Comparison of ENCODE assay signal across 8 mouse cellular contexts in genomic region chr11:51261680-51262219, GRCm38 (mm10). TPM values are rescaled to one million over a fixed set of nuclear protein-coding genes. Genes with fewer than 3 reads are reported as not detected.
DNase-seq lines count a peak whose midpoint lies in the region; ATAC-seq and TF ChIP-seq lines count a peak whose summit lies in the region.

Gene Clk4, plus strand, starts transcription at chr11:51261730.

- H3K36me3 ChIP-seq in ES-E14 (ENCODE audit: control insufficient read depth, insufficient read depth, low read length, poor library complexity, severe bottlenecking): no peaks in the 10 kb centered on the region; the same call in none of the 2 replicates
- peaks cover 4% of the 10 kb centered on the region for H3K36me3 ChIP-seq in forebrain, embryonic 10.5 days (replicated peaks)
- H3K36me3 ChIP-seq in limb, embryonic 15.5 days: no peaks in the 10 kb centered on the region
- H3K36me3 ChIP-seq in stomach, embryonic 15.5 days: no peaks in the 10 kb centered on the region

- no peaks in the 10 kb centered on the region for H3K9me3 ChIP-seq in ES-E14 (ENCODE audit: control insufficient read depth, insufficient read depth, low read depth, low read length)
- no peaks in the 10 kb centered on the region for H3K9me3 ChIP-seq in forebrain, embryonic 10.5 days
- no peaks in the 10 kb centered on the region for H3K9me3 ChIP-seq in limb, embryonic 15.5 days
- H3K9me3 ChIP-seq in stomach, embryonic 15.5 days: no peaks in the 10 kb centered on the region

- peaks cover 2 to 6% of the 10 kb centered on the region in 2 experiments for H3K4me1 ChIP-seq in ES-E14 (ENCODE audit: control insufficient read depth in 2 of 2, insufficient read depth in 2 of 2, low read length in 2 of 2, poor library complexity in 1 of 2)
- H3K4me1 ChIP-seq in forebrain, embryonic 10.5 days: peaks cover 33% of the 10 kb centered on the region
- peaks cover 25% of the 10 kb centered on the region for H3K4me1 ChIP-seq in limb, embryonic 15.5 days
- H3K4me1 ChIP-seq in stomach, embryonic 15.5 days: peaks cover 10% of the 10 kb centered on the region

- no peak for ATAC-seq in CD4-positive, CD25-positive, alpha-beta regulatory T cell, adult 4 months
- no peak for ATAC-seq in limb, embryonic 15.5 days (ENCODE audit: insufficient number of reproducible peaks, low FRiP score, low TSS enrichment, low read depth)
- ATAC-seq in stomach, embryonic 15.5 days (ENCODE audit: insufficient read depth, low FRiP score, low read depth): no peak

- H3K27ac ChIP-seq in ES-E14 (ENCODE audit: insufficient read depth, low read depth, low read length, poor library complexity, severe bottlenecking): 0 out of 2 replicates have a peak within 1 kb of the TSS, but pooled peaks have one; percentile 11
- peak within 1 kb of the TSS; percentile 99 for H3K27ac ChIP-seq in forebrain, embryonic 10.5 days
- peak within 1 kb of the TSS; percentile 96 for H3K27ac ChIP-seq in limb, embryonic 15.5 days
- H3K27ac ChIP-seq in stomach, embryonic 15.5 days: peak within 1 kb of the TSS; percentile 91

- H3K4me3 ChIP-seq in ES-E14 (ENCODE audit: insufficient read depth in 1 of 2, low read depth in 1 of 2, low read length in 2 of 2, poor library complexity in 1 of 2, severe bottlenecking in 1 of 2): peak within 1 kb of the TSS; percentile 47 to 78
- H3K4me3 ChIP-seq in forebrain, embryonic 10.5 days: peak within 1 kb of the TSS; percentile 80
- H3K4me3 ChIP-seq in limb, embryonic 15.5 days: peak within 1 kb of the TSS; percentile 85
- peak within 1 kb of the TSS; percentile 99 for H3K4me3 ChIP-seq in stomach, embryonic 15.5 days (replicated peaks)

- peak within 1 kb of the TSS; percentile 95 for H3K4me2 ChIP-seq in limb, embryonic 15.5 days
- peak within 1 kb of the TSS; percentile 94 for H3K4me2 ChIP-seq in stomach, embryonic 15.5 days

- in situ Hi-C loops in ES-E14 (cut with MboI; ENCODE audit: low sequenced_read_pairs in 2 of 2, unreplicated experiment in 2 of 2): no loop called here

- no peak for DNase-seq in ES-E14 (ENCODE audit: low read depth, low spot score)
- no peak for DNase-seq in forebrain, embryonic 10.5 days (ENCODE audit: extremely low spot score, low spot score)
- no peak for DNase-seq in heart, postnatal 4 days
- DNase-seq in frontal cortex, postnatal 14 days (ENCODE audit: low spot score in 2 of 2): no peak
- DNase-seq in embryo, embryonic 10.5 days (ENCODE audit: low spot score): no peak

- WGBS in forebrain, embryonic 10.5 days: 87% methylated on average over 3 of the region's 3 CpGs
- 87% methylated on average over 3 of the region's 3 CpGs for WGBS in limb, embryonic 15.5 days
- 85% methylated on average over 3 of the region's 3 CpGs for WGBS in stomach, embryonic 15.5 days

- H3K9ac ChIP-seq in ES-E14 (ENCODE audit: insufficient read depth, low read depth, low read length, poor library complexity, severe bottlenecking): peak within 1 kb of the TSS; percentile 69
- H3K9ac ChIP-seq in limb, embryonic 15.5 days: peak within 1 kb of the TSS; percentile 56
- H3K9ac ChIP-seq in stomach, embryonic 15.5 days: peak within 1 kb of the TSS; percentile 48; the same call in 1 of the 2 replicates

- H3K27me3 ChIP-seq in forebrain, embryonic 10.5 days (ENCODE audit: poor library complexity, severe bottlenecking): no peaks in the 10 kb centered on the region
- H3K27me3 ChIP-seq in limb, embryonic 15.5 days: no peaks in the 10 kb centered on the region
- no peaks in the 10 kb centered on the region for H3K27me3 ChIP-seq in stomach, embryonic 15.5 days (replicated peaks)

TF ChIP-seq in ES-E14, 5 proteins besides CTCF, POLR2A, EP300 and RAD21:
- TF ChIP-seq ZNF384 (IDR thresholded peaks at IDR 0.05; ENCODE audit: low read depth, low read length): no peak
- TF ChIP-seq ZC3H11A (IDR thresholded peaks at IDR 0.05; ENCODE audit: borderline replicate concordance, low read depth, low read length): no peak
- no peak for TF ChIP-seq CHD2 (IDR thresholded peaks at IDR 0.05; ENCODE audit: low read depth, low read length)
- no peak for TF ChIP-seq HCFC1 (IDR thresholded peaks at IDR 0.05; ENCODE audit: borderline replicate concordance, insufficient read depth, low read length)
- no peak for TF ChIP-seq MAFK (IDR thresholded peaks at IDR 0.05; ENCODE audit: insufficient read depth, low read depth, low read length)

RNA-seq across cellular contexts. Expression of gene Clk4, which starts in this region (rescaled TPM):
- 100 to 1,000 TPM; 220 to 233 TPM for polyA plus RNA-seq in CD4-positive, CD25-positive, alpha-beta regulatory T cell, adult 4 months (2017; shearing (Covaris generic))
- total RNA-seq in ES-E14 (2012; rRNA removed): 62.5 and 73.7 TPM in 2 replicates
- 106 and 109 TPM in 2 replicates for polyA plus RNA-seq in forebrain, embryonic 10.5 days (2016; fragmentation: Nextera tagmentation; extraction: Ambion mirVana)
- total RNA-seq in heart, postnatal 4 days (2021): 10 to 100 TPM; 49.5 to 55.0 TPM
- polyA plus RNA-seq in limb, embryonic 15.5 days (2015; fragmentation: Nextera tagmentation; extraction: Ambion mirVana): 115 and 119 TPM in 2 replicates
- polyA plus RNA-seq in stomach, embryonic 15.5 days (2015; fragmentation: Nextera tagmentation; extraction: Ambion mirVana): 106 and 107 TPM in 2 replicates

Comparison
In these comparisons a context has a peak if more than half of its experiments do, and no peak if none do; other contexts are left out.
1. H3K27ac ChIP-seq: peak in every context shown above with its lines; median percentile 99 in forebrain, embryonic 10.5 days; 96 in limb, embryonic 15.5 days; 91 in stomach, embryonic 15.5 days; 11 in ES-E14.